Mouse (Mus musculus): ENCODE measurements around the gene Gjc2.
A peak's percentile ranks its signal among the peaks of the same experiment; 100 is the strongest.

The Gjc2 gene

DNA sequence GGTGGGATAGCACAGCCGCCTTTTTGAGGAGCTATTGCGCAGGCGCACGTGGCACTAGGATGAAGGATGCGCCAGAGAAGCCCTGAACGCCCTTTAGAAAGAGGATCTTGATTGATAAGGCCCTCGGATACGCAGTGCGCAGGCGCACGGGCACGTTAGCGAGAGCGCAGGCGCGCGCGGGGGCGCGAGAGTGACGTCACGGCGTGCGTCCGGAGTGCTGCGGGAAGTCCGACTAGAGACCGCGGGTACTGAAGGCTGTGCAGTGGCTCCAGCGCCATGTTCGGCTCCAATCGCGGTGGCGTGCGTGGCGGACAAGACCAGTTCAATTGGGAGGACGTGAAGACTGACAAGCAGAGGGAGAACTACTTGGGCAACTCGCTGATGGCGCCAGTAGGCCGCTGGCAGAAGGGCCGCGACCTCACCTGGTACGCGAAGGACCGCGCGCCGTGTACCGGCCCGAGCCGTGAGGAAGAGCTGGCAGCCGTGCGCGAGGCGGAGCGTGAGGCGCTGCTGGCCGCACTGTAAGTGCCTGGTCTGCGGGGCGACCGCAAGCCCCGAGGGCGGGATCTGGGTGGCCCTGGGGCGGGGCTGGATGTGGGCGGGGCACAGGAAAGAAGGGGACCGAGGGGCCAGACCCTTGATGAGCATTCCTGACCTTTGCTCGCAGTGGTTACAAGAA is 25.3 kb upstream of the Gjc2 start, which contains the start of gene 2310033P09Rik:
Gene 2310033P09Rik (plus strand): TSS at position 169 of the 679 bp plus-strand sequence.
- DNase-seq (ENCODE audit: low read depth, low spot score): peak; percentile 97

DNA sequence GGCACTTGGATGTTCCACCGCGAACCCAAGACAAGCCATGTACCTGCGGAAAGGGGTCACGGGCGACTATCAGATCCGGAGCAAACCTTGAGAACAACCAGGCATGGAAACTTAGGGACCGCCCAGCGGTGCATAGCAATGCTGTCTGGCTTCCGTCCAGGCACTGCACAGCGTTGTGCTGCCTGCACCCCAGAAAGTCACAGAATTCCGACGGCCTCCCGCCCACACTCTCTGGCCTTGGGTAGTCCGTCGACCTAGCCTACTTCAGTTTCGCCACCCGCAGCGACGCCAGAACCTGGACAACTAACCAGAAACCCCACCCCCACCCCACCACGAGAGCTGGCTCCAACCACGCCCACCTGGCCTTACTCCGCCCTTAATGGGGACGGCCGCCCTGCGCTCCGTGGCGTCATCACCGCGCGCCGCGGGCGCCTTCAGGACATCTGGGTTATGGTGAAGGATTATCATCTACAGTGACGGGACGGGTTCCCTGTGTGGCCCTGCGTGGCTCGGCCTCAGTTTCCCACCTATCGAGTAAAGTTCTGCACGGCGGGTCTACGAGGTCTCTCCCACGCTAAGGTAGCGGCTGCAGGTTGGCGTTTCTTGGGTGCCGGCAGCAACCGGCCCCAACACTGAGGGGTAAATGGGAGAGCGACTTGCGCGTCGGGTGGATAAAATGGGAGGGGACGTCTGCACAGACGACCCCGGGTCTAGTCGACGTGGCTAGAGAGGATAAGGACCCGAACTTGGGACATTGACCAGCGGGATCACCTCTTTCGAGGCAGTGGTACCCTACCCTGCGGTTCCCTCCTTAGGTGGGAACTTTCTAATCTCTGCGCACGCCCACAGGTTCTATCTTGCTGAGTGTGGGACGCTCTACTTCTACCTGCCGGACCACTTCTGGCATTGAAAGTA is 19.3 kb upstream of the Gjc2 start, which contains the start of gene Mrpl55:
Gene Mrpl55 (plus strand): TSS at position 406 of the 915 bp plus-strand sequence.
- DNase-seq (ENCODE audit: low read depth, low spot score): peak; percentile 95

DNA sequence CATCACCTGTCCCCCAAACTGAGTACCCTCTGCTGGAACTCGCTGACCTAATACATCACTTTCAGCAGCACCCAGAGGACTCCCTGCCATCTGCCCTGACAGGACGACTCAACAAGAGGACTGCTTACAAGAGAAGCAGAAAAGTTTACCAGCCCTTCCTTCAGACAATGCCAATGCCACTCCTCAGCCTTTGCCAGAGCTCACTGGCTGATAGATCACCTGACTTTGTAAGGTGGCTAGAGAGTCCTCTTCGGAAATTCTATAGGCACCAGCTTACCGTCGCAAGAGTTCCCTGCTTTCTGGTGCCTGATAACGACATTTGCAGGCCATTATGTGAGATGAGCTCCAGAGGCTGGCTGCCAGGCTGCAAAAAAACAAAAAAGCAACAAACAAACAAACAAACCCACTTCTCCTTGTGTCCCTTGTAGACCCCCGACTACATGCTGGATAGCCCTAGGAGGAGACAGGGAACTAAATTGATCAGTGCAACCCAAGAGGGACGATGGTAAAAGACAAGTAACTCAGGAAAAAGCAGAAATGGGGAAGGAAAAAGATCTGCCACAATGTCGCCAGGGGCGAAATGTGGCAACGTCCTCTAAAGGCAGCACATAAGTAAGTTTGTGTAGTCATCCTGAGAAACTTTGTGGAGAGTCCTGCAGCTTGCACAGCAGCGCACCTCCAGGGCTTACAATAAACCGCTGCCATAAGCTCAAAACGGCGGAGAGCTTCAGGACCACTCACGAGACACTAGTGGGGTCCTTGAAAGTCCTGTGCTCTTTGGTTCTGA is 18.4 kb upstream of the Gjc2 start:
- DNase-seq (ENCODE audit: low read depth, low spot score): no peak

DNA sequence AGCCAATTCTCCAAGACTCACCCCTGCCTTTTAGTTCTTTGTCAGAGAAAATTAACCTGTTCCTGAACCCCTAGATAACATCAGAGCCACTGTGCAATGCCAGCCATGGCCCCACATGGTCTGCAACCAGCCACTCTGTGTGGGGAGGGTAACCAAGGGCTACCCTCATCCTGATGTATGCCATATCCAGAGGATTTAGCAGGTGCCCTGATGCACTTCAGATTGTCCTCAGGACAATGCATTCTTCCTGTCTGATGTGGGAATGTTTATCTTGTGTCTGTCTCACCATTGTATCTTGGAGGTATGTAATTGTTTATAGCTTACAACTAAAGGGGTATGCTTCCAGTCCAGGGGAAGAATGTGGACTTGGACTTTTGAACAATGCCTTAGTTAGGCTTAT is 13.2 kb upstream of the Gjc2 start:
- no peak for DNase-seq (ENCODE audit: low read depth, low spot score)

DNA sequence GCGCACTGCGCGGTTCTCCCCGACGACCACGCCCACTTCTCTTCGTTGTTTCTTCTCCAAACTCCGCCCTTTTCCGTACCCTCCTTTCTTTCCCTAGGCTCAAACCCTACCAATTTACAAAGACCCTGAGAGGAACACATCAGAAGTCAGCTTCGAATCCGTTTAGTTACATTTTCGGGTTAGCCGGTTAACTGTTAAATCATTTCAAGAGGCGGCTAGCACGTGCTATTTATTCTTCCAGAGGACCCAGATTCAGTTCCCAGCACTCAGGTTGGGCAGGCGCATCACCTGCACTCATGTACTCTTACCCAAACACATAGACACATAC is 9.0 kb upstream of the Gjc2 start, which contains the start of gene Guk1:
Gene Guk1 (minus strand): TSS at position 154 of the 328 bp plus-strand sequence.
- DNase-seq (ENCODE audit: low read depth, low spot score): no peak

DNA sequence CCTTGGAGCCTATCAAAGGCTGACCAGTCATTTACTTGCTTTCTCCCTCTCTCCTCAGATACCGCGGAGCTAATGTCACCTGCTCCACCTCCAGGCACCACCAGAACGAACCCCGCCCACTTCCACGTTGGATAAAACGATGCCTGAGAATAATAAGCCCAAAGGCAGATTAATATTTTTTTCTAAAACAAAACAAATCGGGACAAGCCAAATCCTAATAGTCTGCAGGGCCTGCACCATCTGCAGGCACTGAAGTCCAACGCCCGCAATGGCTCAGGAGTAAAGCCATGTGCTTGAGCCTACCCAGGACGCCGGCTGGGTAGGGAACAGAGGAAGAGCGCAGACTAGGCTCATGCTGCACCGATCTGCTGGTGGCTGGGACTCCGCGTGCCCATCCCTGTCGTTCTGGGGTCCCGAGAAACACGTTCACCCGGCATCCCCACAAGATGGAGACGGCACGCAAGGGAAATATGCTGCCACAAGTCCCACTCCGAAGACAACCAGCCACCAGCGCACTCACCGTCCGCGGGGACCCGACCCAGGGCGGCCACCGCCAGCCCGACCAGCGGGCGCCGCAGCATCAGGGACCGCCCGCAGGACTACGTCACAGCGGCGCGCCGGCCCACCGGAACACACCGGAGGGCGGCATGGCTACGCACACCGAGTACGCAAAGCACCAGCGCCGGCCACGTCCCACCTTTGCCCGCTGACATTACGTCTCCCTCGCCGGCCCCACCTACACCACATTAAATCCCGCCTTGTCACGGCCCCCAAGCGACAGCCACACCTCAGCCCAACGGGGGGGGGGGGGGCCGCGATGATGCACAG is 8.4 kb upstream of the Gjc2 start:
- DNase-seq (ENCODE audit: low read depth, low spot score): peak; percentile 96

DNA sequence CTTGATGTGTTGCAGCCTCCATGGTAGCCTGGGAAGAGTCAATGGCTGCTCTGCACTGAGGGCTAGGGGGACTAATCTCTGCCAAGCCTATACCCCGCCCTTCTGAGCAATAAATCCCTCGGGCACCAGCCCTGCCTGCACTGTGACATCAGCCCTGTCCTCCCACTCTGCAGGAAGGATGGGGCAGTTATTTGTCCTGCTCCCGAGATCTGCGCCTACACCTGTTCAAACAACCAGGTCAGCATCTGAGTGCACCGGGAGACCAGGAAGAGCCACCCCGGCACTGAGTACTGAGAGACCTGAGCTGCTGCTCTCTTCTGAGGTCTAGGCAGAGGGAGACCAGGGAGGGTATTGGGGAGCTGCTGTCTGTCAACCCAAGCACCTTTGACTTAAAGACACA is 4.7 kb upstream of the Gjc2 start:
- DNase-seq (ENCODE audit: low read depth, low spot score): no peak

DNA sequence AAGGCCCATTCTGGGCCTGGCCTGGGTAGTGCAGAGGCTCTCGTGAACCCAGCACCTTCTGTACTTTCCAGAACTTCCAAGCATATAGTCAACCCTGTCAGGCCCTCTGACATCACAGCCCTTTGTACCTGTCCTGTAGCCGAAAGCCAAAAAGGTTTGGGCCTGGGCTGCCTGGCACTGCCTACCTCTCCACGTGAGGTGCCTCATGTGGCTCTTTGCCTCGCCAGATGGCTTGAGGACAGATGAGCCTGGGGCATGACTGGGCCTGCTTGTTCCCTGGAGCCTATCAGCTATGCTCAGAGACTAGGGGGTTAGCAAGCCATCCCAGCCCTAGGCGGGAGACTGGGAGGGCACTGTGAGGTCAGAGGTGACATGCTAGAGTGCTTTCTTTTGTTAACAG is 2.5 kb upstream of the Gjc2 start:
- no peak for DNase-seq (ENCODE audit: low read depth, low spot score)

DNA sequence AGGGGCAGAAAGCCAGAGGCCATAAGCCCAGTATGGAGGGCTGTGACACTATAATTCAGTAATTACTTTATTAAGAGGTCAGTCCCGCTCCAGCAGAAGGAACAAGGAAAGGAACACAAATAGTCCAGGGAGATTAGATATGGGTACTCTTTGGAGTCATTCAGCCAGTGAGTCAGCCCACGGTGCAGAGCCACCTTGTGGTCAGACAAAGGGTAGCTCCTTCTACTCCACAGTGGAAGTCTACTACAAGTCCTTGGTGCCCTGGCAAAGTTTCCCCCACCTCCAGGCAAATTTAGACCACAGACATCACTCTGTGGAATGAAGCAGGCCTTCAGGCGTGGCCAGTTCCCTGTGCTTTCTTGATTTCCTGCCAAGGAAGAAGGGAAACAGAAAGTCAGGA is 808 bp upstream of the Gjc2 start:
- peak; percentile 59 for DNase-seq (ENCODE audit: low read depth, low spot score)

DNA sequence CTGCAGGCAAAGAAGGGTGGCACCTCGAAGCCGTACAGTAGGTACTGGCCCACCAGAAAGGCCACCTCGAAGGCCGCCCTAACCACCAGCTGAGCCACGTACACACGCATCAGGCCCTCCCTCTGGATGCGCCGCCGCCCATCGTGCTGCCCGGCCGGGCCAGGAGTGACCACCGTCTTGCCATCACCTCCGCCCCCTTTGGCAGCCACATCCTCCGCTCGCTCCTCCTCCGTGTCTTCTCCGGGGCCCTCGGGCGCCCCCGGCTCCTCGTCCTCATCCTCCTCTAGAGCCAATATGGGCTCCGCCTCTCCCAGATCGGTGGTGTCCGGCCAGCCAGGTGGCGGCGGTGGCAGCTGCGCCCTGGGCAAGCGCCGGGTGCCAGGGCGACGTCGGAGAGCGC is 6.1 kb downstream of the Gjc2 start:
- no peak for DNase-seq (ENCODE audit: low read depth, low spot score)

DNA sequence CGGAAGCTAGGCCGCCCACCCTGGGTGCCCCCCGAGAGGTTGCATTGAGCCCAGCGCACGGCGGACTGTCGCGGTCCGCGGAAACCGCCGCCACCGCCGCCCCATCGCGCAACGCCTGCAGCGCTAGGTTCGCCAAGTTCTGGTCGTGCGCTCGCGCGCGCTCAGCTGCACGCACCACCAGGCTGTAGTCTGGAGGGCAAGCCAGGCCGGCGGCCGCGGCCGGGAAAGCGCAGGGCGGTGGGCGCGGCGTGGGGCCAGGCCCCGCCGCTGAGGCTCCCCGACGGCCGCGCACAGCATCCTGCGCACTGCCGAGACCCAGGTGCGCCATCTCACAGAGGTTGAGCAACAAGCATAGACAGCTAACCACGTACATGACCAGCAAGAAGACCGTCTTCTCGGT is 6.5 kb downstream of the Gjc2 start:
- peak; percentile 58 for DNase-seq (ENCODE audit: low read depth, low spot score)

DNA sequence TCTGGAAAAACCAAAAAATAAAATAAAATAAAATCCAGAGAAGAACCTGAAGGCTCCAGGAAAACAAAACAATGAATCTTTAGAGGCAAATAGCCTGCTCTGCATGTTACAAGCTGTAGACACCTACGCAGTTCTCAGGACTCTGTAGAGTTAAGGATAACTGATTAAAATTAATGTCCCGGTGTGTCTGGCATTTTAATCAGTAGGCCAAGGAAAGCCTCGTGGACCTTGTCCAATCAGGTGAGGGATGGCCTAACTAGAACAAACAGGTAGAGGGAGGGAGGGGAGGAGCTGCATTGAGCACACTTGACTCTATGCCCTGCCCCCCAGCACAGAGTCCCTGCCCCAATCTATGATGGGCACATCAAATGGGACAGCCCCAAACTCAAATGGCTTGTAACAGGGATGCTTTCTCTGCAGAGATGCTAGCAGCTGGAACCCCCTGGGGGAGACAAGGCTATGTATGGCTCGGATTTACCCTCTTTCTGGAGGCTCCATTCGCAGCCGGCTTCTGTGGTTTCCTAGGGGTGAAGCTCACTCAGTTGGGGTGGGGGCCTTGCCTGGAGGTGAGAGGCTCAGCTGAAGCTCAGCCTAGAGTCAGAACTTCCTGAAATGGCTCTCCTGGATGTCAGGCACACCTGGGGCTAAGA is 8.7 kb downstream of the Gjc2 start:
- DNase-seq (ENCODE audit: low read depth, low spot score): no peak

DNA sequence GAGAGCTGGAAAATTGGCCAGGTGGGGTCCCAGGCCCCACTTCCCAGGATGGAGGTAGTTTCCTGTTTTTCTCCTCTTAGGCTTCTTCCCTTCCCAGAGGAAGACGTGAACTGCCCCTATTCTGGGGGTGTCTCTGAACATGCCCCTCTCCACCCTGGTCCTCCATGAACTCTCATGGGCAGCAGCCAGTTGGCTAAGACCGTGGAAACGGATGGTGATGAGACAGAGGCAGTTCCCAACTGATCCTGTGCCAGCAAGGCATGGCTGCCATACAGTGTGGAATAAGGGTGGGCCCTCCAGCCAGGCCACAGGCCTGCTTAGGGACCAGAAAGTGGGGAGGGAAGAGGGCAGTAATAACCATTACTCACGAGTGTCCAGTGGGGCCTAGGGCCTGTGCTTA is 12.5 kb downstream of the Gjc2 start:
- DNase-seq (ENCODE audit: low read depth, low spot score): no peak

DNA sequence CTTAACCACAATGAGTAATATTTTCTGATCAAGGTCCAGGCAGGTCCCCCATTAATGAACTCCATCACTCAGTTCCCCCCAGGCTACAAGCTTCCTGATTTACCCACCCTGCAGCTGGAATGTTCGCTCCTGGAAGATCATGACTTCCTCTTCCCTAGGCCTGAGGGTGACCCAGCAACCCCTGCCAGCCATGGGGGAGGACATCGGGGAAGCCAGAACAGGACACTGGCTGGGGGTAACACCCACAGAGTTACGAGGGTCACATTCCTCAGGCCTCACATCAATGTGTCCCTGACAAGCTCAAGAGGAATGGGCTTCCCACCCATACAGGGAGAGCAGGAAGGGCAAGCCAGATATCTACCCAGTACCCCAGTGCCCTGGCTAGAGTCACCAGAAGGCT is 13.2 kb downstream of the Gjc2 start:
- DNase-seq (ENCODE audit: low read depth, low spot score): no peak

DNA sequence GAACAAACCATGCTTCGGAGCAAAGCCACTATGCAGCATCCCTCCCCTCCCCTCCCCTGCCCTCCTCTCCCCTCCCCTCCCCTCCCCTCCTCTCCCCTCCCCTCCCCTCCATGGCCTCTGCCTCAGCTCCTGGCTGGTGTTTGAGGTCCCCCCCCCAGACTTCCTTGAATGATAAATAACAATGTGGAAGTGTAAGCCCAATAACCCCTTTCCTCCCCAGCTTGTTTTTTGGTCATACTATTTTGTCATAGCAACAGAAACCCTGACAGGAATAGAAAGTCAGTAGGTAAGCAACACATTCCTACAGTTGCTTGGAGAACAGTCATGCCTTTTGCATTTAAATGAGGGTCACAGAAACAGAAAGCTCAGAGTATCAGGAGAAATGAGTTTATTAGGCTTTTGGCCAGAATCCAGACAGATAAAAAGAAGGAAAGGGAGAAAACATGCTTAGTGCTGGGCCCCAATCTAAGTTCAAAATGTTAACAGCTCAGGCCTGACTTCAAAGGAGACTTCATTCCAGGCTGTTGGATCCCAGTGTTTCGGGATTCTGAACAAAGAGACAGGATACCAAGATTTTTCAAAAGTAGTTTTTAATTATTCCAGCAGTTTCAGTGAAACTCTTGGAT is 17.3 kb downstream of the Gjc2 start:
- DNase-seq (ENCODE audit: low read depth, low spot score): no peak

DNA sequence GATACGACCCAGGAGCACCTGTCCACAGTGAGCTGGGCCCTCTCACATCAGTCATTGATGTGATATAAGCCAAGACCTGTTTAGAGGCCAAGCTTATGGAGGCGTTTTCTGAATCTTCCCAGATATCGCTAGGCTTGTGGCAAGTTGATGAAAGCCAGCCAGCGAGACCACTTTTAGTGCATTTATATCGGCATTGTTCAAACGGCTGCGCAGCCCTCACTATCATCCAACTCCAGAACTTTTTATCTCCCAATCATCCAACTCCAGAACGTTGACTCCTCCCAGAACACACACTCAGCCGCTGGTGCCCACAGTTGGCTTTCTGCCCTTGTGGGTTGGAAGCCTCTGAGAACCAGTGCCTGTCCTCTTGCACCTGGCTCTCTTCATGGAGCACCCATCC is 18.6 kb downstream of the Gjc2 start:
- no peak for DNase-seq (ENCODE audit: low read depth, low spot score)

DNA sequence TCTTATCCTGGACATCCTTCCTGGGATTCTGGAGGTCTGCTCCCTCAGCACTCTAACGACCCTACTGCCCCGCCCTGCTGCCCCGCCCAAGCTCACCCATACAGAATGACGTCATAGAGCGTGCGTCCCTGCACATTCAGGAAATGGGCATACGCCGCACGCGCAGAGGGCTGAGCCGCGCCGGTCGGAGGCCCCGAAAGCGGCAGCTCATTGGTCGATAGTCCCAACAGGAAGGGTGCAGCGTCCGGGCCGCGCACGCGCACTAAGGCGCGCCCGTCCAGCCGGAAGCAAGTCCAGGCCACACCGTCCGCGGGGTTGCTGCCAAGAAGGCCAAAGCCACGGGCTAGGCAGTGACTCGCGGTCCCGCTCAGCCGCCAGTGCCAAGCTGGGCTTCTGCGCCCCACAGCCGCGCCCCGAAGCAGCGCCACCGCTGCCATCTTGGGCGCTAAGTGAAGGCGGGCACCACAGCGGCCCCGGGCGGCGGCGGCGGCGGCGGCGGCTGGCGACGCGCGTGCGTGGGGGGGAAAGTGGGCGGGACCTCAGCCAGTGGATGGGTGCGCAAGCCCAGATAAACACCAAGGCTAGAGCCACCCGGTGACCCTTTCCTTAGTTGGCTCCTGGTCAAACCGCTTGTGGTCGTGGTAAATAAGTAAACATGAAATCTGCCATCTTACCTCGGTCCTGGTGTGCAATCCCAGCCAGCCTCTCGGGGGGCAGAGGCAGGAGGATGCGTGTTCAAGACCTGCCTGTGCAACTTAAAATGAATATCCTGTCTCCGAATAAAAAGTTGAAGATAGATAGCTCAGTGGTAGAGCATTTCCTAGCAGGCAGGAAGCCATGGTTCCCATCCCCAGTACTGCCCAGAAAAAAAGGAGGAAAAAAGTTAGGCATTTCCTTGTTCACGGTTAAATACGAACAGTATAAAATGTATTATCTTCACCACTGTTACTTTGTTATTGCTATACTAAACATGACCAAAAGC is 19.5 kb downstream of the Gjc2 start, which contains the start of gene Iba57:
Gene Iba57 (minus strand): TSS at position 485 of the 982 bp plus-strand sequence.
- DNase-seq (ENCODE audit: low read depth, low spot score): peak; percentile 98

DNA sequence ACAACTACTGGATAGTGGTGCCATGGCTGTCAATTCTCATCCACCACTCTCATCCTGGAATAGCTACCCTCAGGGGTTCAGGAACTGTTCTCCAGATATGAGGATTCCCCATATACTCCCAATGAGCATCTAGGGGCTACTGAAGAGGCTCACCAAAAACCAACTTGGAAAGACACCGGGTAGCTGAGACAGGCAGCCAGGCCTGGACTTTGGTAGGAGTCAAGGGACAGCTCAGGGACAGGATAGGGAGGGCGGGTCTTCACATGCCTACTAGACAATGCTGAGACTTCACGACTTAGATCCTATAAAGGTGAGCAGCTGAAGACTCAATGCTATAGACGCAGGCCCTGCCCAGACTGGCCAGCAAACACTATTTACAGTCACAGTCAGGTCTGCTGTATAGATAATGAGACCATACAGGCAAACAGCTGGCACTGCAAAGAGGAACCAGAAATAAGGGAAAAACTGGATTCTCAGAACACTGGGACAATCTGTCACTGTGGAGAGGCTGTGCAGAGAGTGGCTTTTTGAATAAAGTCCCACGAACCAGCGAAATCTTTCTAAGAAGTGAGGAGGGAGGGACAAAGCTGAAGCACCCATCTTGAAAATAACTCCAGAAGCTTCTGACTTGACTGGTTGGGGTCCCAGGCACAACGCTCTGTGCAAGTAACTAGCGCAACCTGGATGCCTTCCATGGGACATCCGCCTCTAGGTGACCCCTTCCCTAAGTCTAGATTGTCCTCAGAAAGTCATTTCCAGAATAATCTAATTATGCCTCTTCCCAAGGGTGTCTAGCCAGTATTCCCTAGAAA is 20.4 kb downstream of the Gjc2 start:
- no peak for DNase-seq (ENCODE audit: low read depth, low spot score)
